Mouse (Mus musculus) heart, embryonic 14.5 days (tissue): ENCODE measurements around the gene Ubxn7. TPM values are rescaled to one million over a fixed set of nuclear protein-coding genes. Genes with fewer than 3 reads are reported as not detected.
A peak's percentile ranks its signal among the peaks of the same experiment; 100 is the strongest.
"Not testable (repeated sequence)": the region's sequence is repeated elsewhere in the genome, so short reads cannot be mapped to it uniquely, and the experiment has no call there.

Source experiments
- ATAC-seq: fragments of 200-750 bp; cut with Nextera tagmentation; 2 replicates; pipeline ENCODE4 v1.8.0; 2017; ENCODE audit warnings: low read depth, moderate TSS enrichment; ENCODE audit not compliant: insufficient number of reproducible peaks, insufficient read depth, low FRiP score
- H3K27ac ChIP-seq, 2 experiments: fragments of 200-500 bp in 1 of 2; fragments of 300-500 bp in 1 of 2; sonication (generic) in 1 of 2; replicated peaks in 1 of 2; 2 replicates each; pipeline ENCODE4 v1.5.1; 2012 to 2014; ENCODE audit warnings: low read depth in 2 of 2, low read length in 2 of 2, control low read depth in 1 of 2, mild to moderate bottlenecking in 1 of 2, mixed read lengths in 1 of 2; ENCODE audit not compliant: control insufficient read depth in 1 of 2, insufficient read depth in 1 of 2
- H3K27me3 ChIP-seq: fragments of 300-500 bp; sonication (generic); 2 replicates; pipeline ENCODE4 v1.6.1; 2014; ENCODE audit warnings: mild to moderate bottlenecking, low read length, control low read depth; ENCODE audit not compliant: control insufficient read depth, insufficient read depth
- H3K36me3 ChIP-seq: fragments of 300-500 bp; sonication (generic); 2 replicates; pipeline ENCODE4 v1.6.1; 2014; ENCODE audit warnings: mild to moderate bottlenecking, control low read depth, low read length, mixed read lengths; ENCODE audit not compliant: control insufficient read depth, insufficient read depth
- H3K4me1 ChIP-seq, 2 experiments: fragments of 200-500 bp in 1 of 2; fragments of 300-500 bp in 1 of 2; sonication (generic) in 1 of 2; 2 replicates each; pipeline ENCODE4 v1.6.1; 2012 to 2014; ENCODE audit warnings: low read length in 2 of 2, control low read depth in 1 of 2, mixed read lengths in 1 of 2; ENCODE audit not compliant: control insufficient read depth in 2 of 2, insufficient read depth in 2 of 2
- H3K4me2 ChIP-seq: fragments of 300-500 bp; sonication (generic); 2 replicates; pipeline ENCODE4 v1.6.1; 2014; ENCODE audit warnings: mild to moderate bottlenecking, low read length
- H3K4me3 ChIP-seq, 2 experiments: fragments of 200-500 bp in 1 of 2; fragments of 300-500 bp in 1 of 2; sonication (generic) in 1 of 2; 2 replicates each; pipeline ENCODE4 v1.5.1; 2012 to 2014; ENCODE audit warnings: low read length in 2 of 2, mild to moderate bottlenecking in 2 of 2, control low read depth in 1 of 2, low read depth in 1 of 2, moderate library complexity in 1 of 2; ENCODE audit not compliant: control insufficient read depth in 1 of 2, insufficient read depth in 1 of 2
- H3K9ac ChIP-seq: fragments of 300-500 bp; sonication (generic); 2 replicates; pipeline ENCODE4 v1.6.1; 2014; ENCODE audit warnings: mild to moderate bottlenecking, low read length
- H3K9me3 ChIP-seq: fragments of 300-500 bp; sonication (generic); 2 replicates; pipeline ENCODE4 v1.6.1; 2016; ENCODE audit warnings: low read length, control low read depth; ENCODE audit not compliant: control insufficient read depth
- WGBS: fragments of 180-500 bp; shearing (Covaris S2); extraction: QIAGEN DNeasy Blood & Tissue Kit; methylation state at CpG from one replicate; pipeline ENCODE4 v1.1.7; 2014; 5-methylcytosine and 5-hydroxymethylcytosine counted together
- polyA plus RNA-seq: library from polyadenylated mRNA; unstranded; fragments of >200 nt; fragmentation: Nextera tagmentation; extraction: Ambion mirVana; gene quantifications from 2 replicates; pipeline ENCODE4 v1.2.1, GENCODE M21; 2014

The Ubxn7 gene
- 19.4 and 21.8 TPM in 2 replicates for polyA plus RNA-seq

DNA sequence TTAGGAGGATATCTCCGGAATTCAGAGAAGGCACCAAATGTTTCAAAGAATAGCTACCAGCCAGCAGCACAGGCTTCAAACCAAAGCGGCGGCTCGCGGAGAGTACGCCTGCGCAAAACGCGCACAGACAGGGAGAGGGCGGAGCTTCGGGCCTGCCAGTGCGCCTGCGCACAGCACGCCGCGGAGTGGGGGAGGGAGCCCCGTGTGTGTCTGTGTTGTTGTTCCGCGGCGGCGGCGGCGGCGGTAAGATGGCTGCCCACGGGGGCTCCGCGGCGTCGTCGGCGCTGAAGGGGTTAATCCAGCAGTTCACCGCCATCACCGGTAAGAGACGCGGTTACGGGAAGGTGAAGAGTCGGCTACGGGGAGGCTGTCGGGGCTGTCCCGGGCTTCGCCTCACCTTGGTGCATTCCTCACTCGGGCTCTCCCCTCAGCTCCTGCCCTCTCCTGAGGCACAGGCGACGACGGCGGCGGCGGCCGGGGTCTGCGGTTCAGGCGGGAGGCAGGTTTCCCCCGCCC lies at the start of gene Ubxn7:
Ubxn7 (plus strand) TSS at position 218 of the 516 bp plus-strand sequence.
- under 1% methylated on average over 52 of the region's 52 CpGs for WGBS

DNA sequence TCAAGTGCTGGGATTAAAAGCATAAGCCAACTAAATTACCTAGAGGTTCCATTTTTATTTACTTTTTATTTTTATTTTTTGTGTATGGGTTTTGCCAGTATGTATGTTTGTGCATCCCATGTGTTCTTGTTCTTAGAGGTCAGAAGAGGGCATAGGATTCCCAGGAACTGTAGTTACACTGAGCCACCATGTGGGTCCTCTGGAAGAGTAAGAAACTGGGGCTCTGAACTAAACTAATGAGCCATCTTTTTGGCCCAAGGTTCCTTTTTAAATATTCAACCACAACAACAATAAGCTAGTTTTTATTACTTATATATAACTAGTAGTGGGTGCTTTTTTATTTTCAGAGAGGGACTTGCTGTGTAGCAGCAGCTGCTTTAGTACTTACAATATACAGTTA lies 49.4 kb upstream of the Ubxn7 start:
- peaks cover 0 to 11% of the 10 kb centered on the region in 2 experiments; a peak in 2 of 4 replicates for H3K4me1 ChIP-seq
- peaks cover 9% of the 10 kb centered on the region; the same call in 1 of the 2 replicates for H3K9me3 ChIP-seq
- ATAC-seq = no peak
- H3K36me3 ChIP-seq = peaks cover 60% of the 10 kb centered on the region
- no peak overlapping the region for H3K4me2 ChIP-seq
- no peak overlapping the region for H3K27ac ChIP-seq
- H3K9ac ChIP-seq = no peak overlapping the region
- H3K4me3 ChIP-seq = no peak overlapping the region
- H3K27me3 ChIP-seq = no peaks in the 10 kb centered on the region

More for the DNA sequence above, at the start of gene Ubxn7:
- peak within 1 kb of the TSS; percentile 96 to 98 for H3K4me3 ChIP-seq
- H3K36me3 ChIP-seq = no peaks in the 10 kb centered on the region
- no peaks in the 10 kb centered on the region for H3K27me3 ChIP-seq
- peak within 1 kb of the TSS; percentile 57 for H3K4me2 ChIP-seq
- peak within 1 kb of the TSS; percentile 99 for H3K9ac ChIP-seq
- H3K27ac ChIP-seq = peak within 1 kb of the TSS; percentile 93 to 94
- H3K9me3 ChIP-seq = no peaks in the 10 kb centered on the region
- peak; percentile 94 for ATAC-seq
- peaks cover 5 to 17% of the 10 kb centered on the region in 2 experiments for H3K4me1 ChIP-seq

DNA sequence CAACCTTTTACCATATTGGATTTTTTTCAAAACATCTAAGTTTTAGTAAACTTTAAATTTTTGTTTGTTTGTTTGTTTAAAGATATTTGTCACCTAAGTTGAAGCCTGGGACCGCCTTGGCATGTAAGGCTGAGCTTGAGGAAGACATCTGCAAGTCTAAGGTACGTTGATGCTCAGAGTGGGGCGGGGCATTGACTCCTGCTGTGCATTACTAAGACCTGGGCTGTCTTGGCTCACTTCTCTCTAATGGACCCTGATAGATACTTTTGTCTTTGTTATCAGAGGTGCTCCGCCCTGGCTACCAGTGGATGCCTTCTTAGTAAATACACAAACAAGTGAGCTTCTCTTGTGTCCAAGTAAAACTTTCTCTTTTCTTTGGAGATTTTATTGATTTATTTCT lies 40.2 kb upstream of the Ubxn7 start:
- no peak for ATAC-seq
- Histone ChIP-seq H3K4me2 (no peak overlapping the region), H3K27me3 (no peaks in the 10 kb centered on the region), H3K27ac (no peak overlapping the region), H3K9ac (no peak overlapping the region), H3K4me3 (no peak overlapping the region), H3K36me3 (peaks cover 64% of the 10 kb centered on the region), H3K4me1 (no peaks in the 10 kb centered on the region), H3K9me3 (0 out of 2 replicates have a peak, but pooled peaks cover 3% of the 10 kb centered on the region)
- 94% methylated on average over 4 of the region's 4 CpGs for WGBS

DNA sequence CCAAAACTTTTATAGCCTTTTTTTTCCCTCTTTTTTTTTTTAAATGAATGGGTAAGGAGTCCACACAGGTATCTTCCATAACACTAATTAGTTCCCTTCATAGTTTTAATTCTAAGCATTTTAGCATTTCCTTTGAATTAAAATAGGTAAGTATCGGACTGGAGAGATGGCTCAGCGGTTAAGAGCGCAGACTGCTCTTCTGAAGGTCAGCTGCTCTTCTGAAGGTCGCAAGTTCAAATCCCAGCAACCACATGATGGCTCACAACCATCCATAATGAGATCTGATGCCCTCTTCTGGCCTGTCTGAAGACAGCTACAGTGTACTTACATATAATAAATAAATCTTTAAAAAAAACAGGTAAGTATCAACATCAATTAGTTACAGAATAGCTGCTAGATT lies 32.4 kb upstream of the Ubxn7 start:
- H3K4me2 ChIP-seq, H3K9me3 ChIP-seq, ATAC-seq, H3K4me1 ChIP-seq, H3K9ac ChIP-seq, H3K27ac ChIP-seq, H3K4me3 ChIP-seq, H3K27me3 ChIP-seq: not testable (repeated sequence)
- peaks cover 61% of the 10 kb centered on the region for H3K36me3 ChIP-seq
- WGBS = 91% methylated on average over 4 of the region's 4 CpGs

DNA sequence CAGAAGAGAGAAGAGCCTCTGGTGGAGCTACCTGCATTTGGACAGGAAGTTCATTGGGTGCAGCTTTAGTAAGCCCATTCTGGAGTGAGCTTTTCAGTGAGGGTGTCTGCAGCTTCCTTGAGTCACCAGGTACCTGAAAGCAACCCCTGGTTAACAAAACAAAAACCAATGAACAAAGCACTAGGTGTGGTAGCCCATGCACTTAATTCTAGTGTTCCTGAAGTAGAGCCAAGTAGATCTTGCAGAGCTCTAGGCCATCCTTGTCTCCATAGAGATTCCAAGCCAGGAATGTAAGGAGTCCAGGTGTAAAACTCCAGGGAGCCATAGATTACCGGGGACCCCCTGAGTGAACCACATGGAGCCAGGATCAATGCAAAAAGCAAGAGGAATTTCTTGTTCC lies 29.0 kb upstream of the Ubxn7 start:
- no peaks in the 10 kb centered on the region for H3K4me1 ChIP-seq

DNA sequence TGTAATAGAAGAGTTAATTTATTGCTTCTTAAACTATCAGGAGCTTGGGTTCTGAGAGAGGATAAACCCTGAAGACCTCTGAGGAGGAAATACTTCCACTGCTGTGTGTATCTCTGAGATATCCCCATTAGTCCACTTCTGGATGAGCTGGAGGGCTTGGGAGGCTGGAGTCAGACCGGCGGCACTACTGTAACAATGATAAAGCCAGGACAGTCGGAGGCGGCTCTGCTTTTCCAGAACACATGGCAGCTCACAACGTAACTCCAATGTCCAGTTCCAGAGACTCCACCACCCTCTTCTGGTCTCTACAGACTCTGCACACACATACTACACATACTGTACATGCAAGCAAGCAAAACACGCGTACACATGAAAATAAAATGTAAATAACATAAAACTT lies 28.2 kb upstream of the Ubxn7 start:
- Histone ChIP-seq H3K27me3 (no peaks in the 10 kb centered on the region), H3K36me3 (peaks cover 27% of the 10 kb centered on the region), H3K4me1 (no peaks in the 10 kb centered on the region), H3K4me2 (no peak overlapping the region), H3K9ac (no peak overlapping the region), H3K4me3 (no peak overlapping the region), H3K27ac (no peak overlapping the region), H3K9me3 (no peaks in the 10 kb centered on the region)
- no peak for ATAC-seq
- WGBS = 88% methylated on average over 7 of the region's 7 CpGs

More for the DNA sequence above, 29.0 kb upstream of the Ubxn7 start:
- H3K4me3 ChIP-seq = no peak overlapping the region
- H3K27ac ChIP-seq = no peak overlapping the region
- ATAC-seq = no peak
- H3K9me3 ChIP-seq = no peaks in the 10 kb centered on the region
- H3K9ac ChIP-seq = no peak overlapping the region
- peaks cover 35% of the 10 kb centered on the region for H3K36me3 ChIP-seq
- no peak overlapping the region for H3K4me2 ChIP-seq
- WGBS = 40% methylated on average over 1 of the region's 1 CpGs
- no peaks in the 10 kb centered on the region for H3K27me3 ChIP-seq

DNA sequence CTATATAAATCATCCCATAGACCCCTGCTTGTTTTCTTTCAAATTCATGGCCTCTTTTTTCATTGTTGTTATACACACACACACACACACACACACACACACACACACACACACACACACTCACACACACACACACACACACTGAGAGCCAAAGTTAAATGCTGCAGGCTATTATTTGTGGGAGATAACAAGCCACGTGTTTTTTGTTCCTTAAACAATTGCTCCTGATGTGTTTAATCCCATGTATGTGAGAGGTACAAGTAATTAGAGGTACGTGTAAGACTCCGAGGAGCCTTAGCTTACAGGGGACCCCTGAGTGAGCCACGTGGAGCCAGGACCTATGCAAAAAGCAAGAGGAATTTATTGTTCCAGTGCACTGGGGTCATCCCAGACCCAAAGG lies 20.1 kb upstream of the Ubxn7 start:
- H3K4me2 ChIP-seq = no peak overlapping the region
- no peaks in the 10 kb centered on the region for H3K36me3 ChIP-seq
- no peaks in the 10 kb centered on the region for H3K9me3 ChIP-seq
- WGBS = 89% methylated on average over 4 of the region's 4 CpGs
- no peak overlapping the region for H3K4me3 ChIP-seq
- no peaks in the 10 kb centered on the region for H3K27me3 ChIP-seq
- H3K9ac ChIP-seq = no peak overlapping the region
- peaks cover 2 to 3% of the 10 kb centered on the region in 2 experiments; a peak in 2 of 4 replicates for H3K4me1 ChIP-seq
- ATAC-seq = no peak
- H3K27ac ChIP-seq = no peak overlapping the region

DNA sequence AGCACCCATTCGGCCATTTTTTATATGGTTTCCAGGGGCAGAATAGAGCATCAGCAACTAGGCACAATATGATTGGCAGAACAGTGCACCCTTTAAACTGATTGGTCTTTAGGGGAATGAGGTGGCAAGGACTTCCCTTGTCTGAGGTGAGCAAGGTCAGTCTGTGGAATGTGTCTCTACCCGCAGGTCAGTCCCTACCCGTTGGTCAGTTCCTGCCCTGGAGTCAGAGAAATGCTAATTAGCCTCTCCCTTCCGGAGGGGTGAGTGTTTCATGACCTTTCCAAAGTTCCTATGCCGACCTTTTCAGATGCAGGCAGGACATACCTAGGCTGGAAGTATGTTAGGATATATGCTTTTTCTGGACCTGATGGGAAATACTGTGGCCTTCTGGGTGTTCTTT lies 19.7 kb upstream of the Ubxn7 start:
- Histone ChIP-seq H3K9me3 (no peaks in the 10 kb centered on the region), H3K4me1 (peaks cover 4 to 5% of the 10 kb centered on the region in 2 experiments; a peak in 2 of 4 replicates), H3K27me3 (no peaks in the 10 kb centered on the region), H3K9ac (no peak overlapping the region), H3K36me3 (no peaks in the 10 kb centered on the region), H3K4me2 (no peak overlapping the region), H3K4me3 (no peak overlapping the region), H3K27ac (no peak overlapping the region)
- WGBS = 52% methylated on average over 5 of the region's 5 CpGs
- no peak for ATAC-seq
